Mouse (Mus musculus): Measurements from ENCODE around the gene Myoz2. TPM values are rescaled to one million over a fixed set of nuclear protein-coding genes. Genes with fewer than 3 reads are reported as not detected.

The Myoz2 gene
- polyA plus RNA-seq, 1 experiment from 2014 or later, result 0.36 TPM

DNA sequence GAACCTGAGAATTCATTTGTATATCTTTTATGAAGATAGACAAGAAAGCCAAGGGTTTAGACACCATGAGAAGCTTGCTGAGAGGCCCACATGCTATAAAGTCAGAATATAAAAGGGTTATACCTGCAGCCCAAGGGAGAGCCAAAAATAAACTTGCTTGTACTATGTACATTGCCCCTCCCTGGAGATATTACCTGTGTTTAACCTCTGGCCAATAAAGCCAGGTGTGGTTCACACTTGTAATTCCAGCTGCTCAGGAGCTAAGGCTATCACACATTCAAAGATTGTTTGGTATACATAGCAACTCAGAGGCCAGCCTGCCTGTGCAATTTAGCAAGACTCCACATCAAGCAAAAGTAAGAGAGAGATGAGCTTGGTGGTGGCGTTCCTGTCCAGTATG is 24.0 kb upstream of the Myoz2 start:
- Histone ChIP-seq H3K27ac (no peak overlapping the region), H3K36me3 (no peaks in the 10 kb centered on the region), H3K9me3 (replicated peaks) (no peaks in the 10 kb centered on the region), H3K27me3 (no peaks in the 10 kb centered on the region), H3K4me3 (no peak overlapping the region), H3K4me2 (replicated peaks) (no peak overlapping the region), H3K4me1 (no peaks in the 10 kb centered on the region), H3K9ac (no peak overlapping the region)
- no peak for ATAC-seq (ENCODE audit: low FRiP score)
- 92% methylated on average over 1 of the region's 1 CpGs for WGBS

- no peak for ATAC-seq (ENCODE audit: low FRiP score)
- WGBS, result 71% methylated on average over 5 of the region's 5 CpGs
- Histone ChIP-seq H3K27ac (no peak overlapping the region), H3K4me3 (no peak overlapping the region), H3K27me3 (no peaks in the 10 kb centered on the region), H3K9ac (no peak overlapping the region), H3K9me3 (replicated peaks) (0 out of 2 replicates have a peak, but pooled peaks cover 3% of the 10 kb centered on the region), H3K4me2 (replicated peaks) (no peak overlapping the region), H3K4me1 (no peaks in the 10 kb centered on the region), H3K36me3 (no peaks in the 10 kb centered on the region)
Measured at GRCm38 (mm10) chr3:123054178-123054577, 19.4 kb upstream of the Myoz2 start.

DNA sequence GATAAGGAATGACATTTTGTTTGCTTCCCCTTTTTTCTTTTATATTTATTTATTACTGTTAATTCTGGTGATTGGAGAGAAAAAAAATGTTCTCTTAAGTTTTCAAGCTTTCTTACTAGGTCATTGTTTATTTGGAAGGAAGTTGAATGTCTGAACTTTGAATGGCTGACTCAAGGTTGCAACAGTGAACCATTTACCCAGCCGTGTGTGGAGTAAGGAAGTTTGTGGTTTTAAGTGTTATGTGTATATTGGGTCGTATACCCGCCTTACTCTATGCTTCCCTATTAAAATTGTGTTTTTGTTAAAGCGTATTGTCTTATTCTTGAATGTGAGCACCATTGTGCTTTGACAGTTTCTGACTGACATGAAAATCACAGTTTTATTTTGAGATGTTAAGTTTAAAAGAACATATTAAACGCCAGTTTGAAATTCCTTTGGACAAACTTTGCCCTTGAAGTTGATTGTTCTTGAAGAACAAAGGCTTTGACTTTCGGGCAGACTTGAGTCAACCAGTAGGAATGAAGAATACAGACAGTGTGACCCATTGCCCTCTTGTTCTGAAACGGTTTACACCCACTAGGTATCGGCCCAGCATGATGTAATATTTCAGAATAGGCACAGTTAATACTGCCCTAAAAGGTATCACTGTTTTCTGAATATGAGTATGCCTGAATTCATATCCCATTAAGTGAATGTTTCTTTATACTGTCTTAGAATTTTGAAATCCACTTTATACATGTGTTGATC is 18.6 kb upstream of the Myoz2 start:
- Histone ChIP-seq H3K4me1 (no peaks in the 10 kb centered on the region), H3K9me3 (replicated peaks) (0 out of 2 replicates have a peak, but pooled peaks cover 4% of the 10 kb centered on the region), H3K4me3 (no peak overlapping the region), H3K27me3 (no peaks in the 10 kb centered on the region), H3K27ac (no peak overlapping the region), H3K9ac (no peak overlapping the region), H3K4me2 (replicated peaks) (no peak overlapping the region), H3K36me3 (no peaks in the 10 kb centered on the region)
- 72% methylated on average over 8 of the region's 8 CpGs for WGBS
- no peak for ATAC-seq (ENCODE audit: low FRiP score)

DNA sequence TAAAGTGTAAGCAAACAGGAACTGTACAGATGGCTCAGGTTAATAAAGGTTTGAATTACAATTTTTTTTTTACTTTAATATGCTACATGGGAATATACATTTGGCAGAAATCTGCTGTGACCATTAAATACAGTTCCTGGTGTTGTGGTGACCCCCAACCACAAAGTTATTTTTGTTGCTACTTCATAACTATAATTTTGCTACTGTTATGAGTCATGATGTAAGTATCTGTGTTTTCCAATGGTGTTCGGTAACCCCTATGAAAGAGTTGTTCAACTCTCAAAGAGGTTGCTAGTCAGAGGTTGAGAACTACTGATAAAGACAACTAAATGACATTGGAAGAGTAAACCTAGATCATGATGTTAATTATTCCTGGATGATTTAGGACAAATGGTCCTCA is 7.5 kb upstream of the Myoz2 start:
- no peaks in the 10 kb centered on the region for H3K36me3 ChIP-seq
- 89% methylated on average over 1 of the region's 1 CpGs for WGBS

DNA sequence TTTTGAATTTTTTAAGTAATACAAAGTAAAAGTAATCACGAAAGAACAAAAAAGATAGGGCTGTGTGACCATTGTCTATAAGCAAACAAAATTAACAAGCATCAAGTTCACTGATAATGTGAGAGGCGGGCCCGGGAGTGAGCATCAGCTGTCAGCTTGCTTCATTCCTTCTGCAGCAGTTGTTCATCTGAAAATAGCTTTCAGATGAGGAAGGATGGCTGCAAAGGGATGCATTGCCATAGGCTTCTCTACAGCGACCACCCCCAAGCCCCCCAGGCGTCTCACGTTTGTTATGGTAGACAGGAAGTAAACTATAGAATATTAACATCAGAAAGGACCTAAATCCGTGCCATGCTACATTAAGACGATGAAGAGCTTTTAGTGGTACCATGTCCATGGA is 1.0 kb downstream of the Myoz2 start:
- ATAC-seq (ENCODE audit: low FRiP score), result no peak
- 62% methylated on average over 8 of the region's 8 CpGs for WGBS
- Histone ChIP-seq H3K36me3 (no peaks in the 10 kb centered on the region), H3K4me2 (replicated peaks) (no peak overlapping the region), H3K27ac (no peak overlapping the region), H3K4me1 (no peaks in the 10 kb centered on the region), H3K9me3 (replicated peaks) (no peaks in the 10 kb centered on the region), H3K9ac (no peak overlapping the region), H3K27me3 (no peaks in the 10 kb centered on the region), H3K4me3 (no peak overlapping the region)

More for the DNA sequence above, 7.5 kb upstream of the Myoz2 start:
- Histone ChIP-seq H3K27me3 (no peaks in the 10 kb centered on the region), H3K9me3 (replicated peaks) (no peaks in the 10 kb centered on the region), H3K4me2 (replicated peaks) (no peak overlapping the region), H3K9ac (no peak overlapping the region), H3K27ac (no peak overlapping the region), H3K4me1 (no peaks in the 10 kb centered on the region), H3K4me3 (no peak overlapping the region)
- no peak for ATAC-seq (ENCODE audit: low FRiP score)

- Histone ChIP-seq H3K27me3 (no peaks in the 10 kb centered on the region), H3K4me3 (no peak overlapping the region), H3K27ac (no peak overlapping the region), H3K9ac (no peak overlapping the region), H3K4me1 (no peaks in the 10 kb centered on the region), H3K9me3 (replicated peaks) (no peaks in the 10 kb centered on the region), H3K36me3 (no peaks in the 10 kb centered on the region), H3K4me2 (replicated peaks) (no peak overlapping the region)
- WGBS, result 41% methylated on average over 3 of the region's 3 CpGs
- ATAC-seq (ENCODE audit: low FRiP score), result no peak
Measured at GRCm38 (mm10) chr3:123025634-123026033, 9.2 kb downstream of the Myoz2 start.

- H3K4me3 ChIP-seq, result no peak overlapping the region
- 89% methylated on average over 9 of the region's 9 CpGs for WGBS
- no peaks in the 10 kb centered on the region for H3K4me1 ChIP-seq
- no peaks in the 10 kb centered on the region for H3K36me3 ChIP-seq
- no peak overlapping the region for H3K27ac ChIP-seq
- no peak overlapping the region for H3K4me2 ChIP-seq (replicated peaks)
- no peak for ATAC-seq (ENCODE audit: low FRiP score)
- no peaks in the 10 kb centered on the region for H3K9me3 ChIP-seq (replicated peaks)
- no peak overlapping the region for H3K9ac ChIP-seq
- H3K27me3 ChIP-seq, result no peaks in the 10 kb centered on the region
Measured at GRCm38 (mm10) chr3:123024496-123025234, 10.2 kb downstream of the Myoz2 start.

GRCm38 (mm10) chr3:123018792-123019191 is 16.0 kb downstream of the Myoz2 start:
- Histone ChIP-seq H3K9me3 (replicated peaks) (no peaks in the 10 kb centered on the region), H3K4me3 (no peak overlapping the region), H3K4me1 (no peaks in the 10 kb centered on the region), H3K27me3 (no peaks in the 10 kb centered on the region), H3K9ac (no peak overlapping the region), H3K4me2 (replicated peaks) (no peak overlapping the region), H3K27ac (no peak overlapping the region), H3K36me3 (no peaks in the 10 kb centered on the region)
- no peak for ATAC-seq (ENCODE audit: low FRiP score)
- 94% methylated on average over 2 of the region's 2 CpGs for WGBS

- Histone ChIP-seq H3K4me3 (no peak overlapping the region), H3K4me2 (replicated peaks) (no peak overlapping the region), H3K4me1 (no peaks in the 10 kb centered on the region), H3K9ac (no peak overlapping the region), H3K27me3 (no peaks in the 10 kb centered on the region), H3K9me3 (replicated peaks) (no peaks in the 10 kb centered on the region), H3K36me3 (no peaks in the 10 kb centered on the region), H3K27ac (no peak overlapping the region)
- ATAC-seq (ENCODE audit: low FRiP score), result no peak
- WGBS, result 86% methylated on average over 14 of the region's 14 CpGs
Measured at GRCm38 (mm10) chr3:123013476-123013875, 21.3 kb downstream of the Myoz2 start.

GRCm38 (mm10) chr3:123009417-123009816 is 25.4 kb downstream of the Myoz2 start:
- no peaks in the 10 kb centered on the region for H3K4me1 ChIP-seq
- no peak overlapping the region for H3K27ac ChIP-seq
- 45% methylated on average over 6 of the region's 6 CpGs for WGBS
- no peak overlapping the region for H3K4me3 ChIP-seq
- no peaks in the 10 kb centered on the region for H3K9me3 ChIP-seq (replicated peaks)
- H3K27me3 ChIP-seq, result no peaks in the 10 kb centered on the region
- H3K4me2 ChIP-seq (replicated peaks), result no peak overlapping the region
- H3K36me3 ChIP-seq, result no peaks in the 10 kb centered on the region
- no peak for ATAC-seq (ENCODE audit: low FRiP score)
- no peak overlapping the region for H3K9ac ChIP-seq

- ATAC-seq (ENCODE audit: low FRiP score), result no peak
- H3K27ac ChIP-seq, result no peak overlapping the region
- 83% methylated on average over 10 of the region's 10 CpGs for WGBS
Measured at GRCm38 (mm10) chr3:123007386-123007785, 27.4 kb downstream of the Myoz2 start.

DNA sequence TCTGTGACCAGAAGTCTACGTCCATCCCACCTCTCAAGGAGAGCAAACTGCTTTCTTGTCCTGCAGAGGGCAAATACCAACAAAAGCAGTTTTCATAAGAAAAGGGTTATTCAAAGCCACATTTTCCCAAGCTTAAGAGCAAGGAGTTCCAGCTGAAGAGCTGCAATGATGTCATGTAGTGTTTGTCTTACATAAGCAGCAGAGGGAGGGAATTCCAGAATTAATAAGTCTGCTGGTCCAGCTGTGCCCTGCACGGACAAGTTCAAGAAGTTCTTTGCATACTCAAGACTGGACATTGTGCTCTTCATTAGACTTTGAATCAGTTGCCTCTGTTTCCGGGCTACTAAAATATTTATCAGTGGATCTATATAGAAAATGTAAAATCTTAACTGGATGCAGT is 33.8 kb downstream of the Myoz2 start:
- H3K36me3 ChIP-seq, result no peaks in the 10 kb centered on the region
- 64% methylated on average over 3 of the region's 3 CpGs for WGBS
- no peak overlapping the region for H3K4me2 ChIP-seq (replicated peaks)
- H3K27me3 ChIP-seq, result no peaks in the 10 kb centered on the region
- no peaks in the 10 kb centered on the region for H3K4me1 ChIP-seq
- no peak for ATAC-seq (ENCODE audit: low FRiP score)
- no peak overlapping the region for H3K4me3 ChIP-seq
- no peak overlapping the region for H3K9ac ChIP-seq
- no peak overlapping the region for H3K27ac ChIP-seq
- no peaks in the 10 kb centered on the region for H3K9me3 ChIP-seq (replicated peaks)

More at GRCm38 (mm10) chr3:123007386-123007785, 27.4 kb downstream of the Myoz2 start:
- Histone ChIP-seq H3K4me3 (no peak overlapping the region), H3K27me3 (no peaks in the 10 kb centered on the region), H3K4me1 (no peaks in the 10 kb centered on the region), H3K4me2 (replicated peaks) (no peak overlapping the region), H3K36me3 (no peaks in the 10 kb centered on the region), H3K9me3 (replicated peaks) (no peaks in the 10 kb centered on the region), H3K9ac (no peak overlapping the region)

GRCm38 (mm10) chr3:122998511-122998910 is 36.3 kb downstream of the Myoz2 start:
- no peaks in the 10 kb centered on the region for H3K9me3 ChIP-seq (replicated peaks)
- no peak overlapping the region for H3K4me3 ChIP-seq
- WGBS, result 73% methylated on average over 8 of the region's 8 CpGs
- H3K36me3 ChIP-seq, result no peaks in the 10 kb centered on the region
- no peaks in the 10 kb centered on the region for H3K27me3 ChIP-seq
- H3K4me1 ChIP-seq, result no peaks in the 10 kb centered on the region
- no peak overlapping the region for H3K27ac ChIP-seq
- ATAC-seq (ENCODE audit: low FRiP score), result no peak
- no peak overlapping the region for H3K9ac ChIP-seq
- no peak overlapping the region for H3K4me2 ChIP-seq (replicated peaks)
